Mouse (Mus musculus) central nervous system, embryonic 11.5 days (tissue): ENCODE results near the gene Rpf2. TPM values are rescaled to one million over a fixed set of nuclear protein-coding genes. Genes with fewer than 3 reads are reported as not detected.

ENCODE experiments used
- polyA plus RNA-seq: library from polyadenylated mRNA; depleted of rRNA; stranded (reverse); fragments of >200 nt; gene quantifications from 2 replicates; pipeline ENCODE4 v1.2.3, GENCODE M21; 2012; rRNA removed

Gene Rpf2
- 41.0 and 55.0 TPM in 2 replicates for polyA plus RNA-seq

GRCm38 (mm10) chr10:40246374-40247165 lies at the start of gene Rpf2:
Gene Rpf2 (minus strand): TSS chr10:40247036.

DNA sequence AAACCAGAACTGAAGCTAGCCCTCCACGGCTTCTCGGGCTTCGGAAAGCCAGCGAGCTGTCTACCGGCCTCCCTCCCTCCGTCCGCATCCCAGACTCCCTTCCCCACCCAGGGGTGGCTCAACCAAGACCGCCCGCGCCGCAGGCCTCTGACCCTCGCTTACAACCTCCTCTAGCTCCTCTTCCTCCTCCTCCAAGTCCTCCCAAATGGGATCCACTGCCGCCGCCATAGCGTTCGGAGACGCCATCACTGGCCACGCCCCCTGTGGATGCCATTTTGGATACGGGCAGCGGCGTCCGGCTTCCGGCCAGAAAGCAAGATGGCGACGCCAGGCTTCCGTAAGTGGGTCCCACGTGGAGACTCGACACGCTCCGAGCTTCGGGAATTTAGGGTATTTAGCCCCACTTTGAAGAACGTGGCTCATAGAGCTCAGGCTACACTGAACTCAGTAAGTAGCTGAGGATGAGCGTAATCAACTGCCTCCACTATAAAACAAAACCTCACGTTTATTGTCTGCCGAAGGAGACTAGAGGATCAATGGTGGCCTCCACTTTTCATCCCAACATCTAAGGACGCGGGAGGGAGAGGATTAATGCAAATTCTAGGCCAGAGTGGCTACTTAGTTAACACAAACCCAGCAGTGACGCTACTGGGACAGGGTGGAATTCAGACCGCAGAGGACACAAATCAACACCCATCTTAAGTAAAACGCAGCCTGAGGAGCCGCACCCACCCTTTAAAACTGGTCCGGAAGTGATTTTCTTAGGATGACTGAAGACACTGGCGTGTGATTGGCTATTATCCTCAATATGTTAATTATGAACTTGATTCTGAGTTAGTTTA lies 10.8 kb upstream of the Rpf2 start, which contains the start of gene Gtf3c6:
Gene Gtf3c6, minus strand, starts transcription at position 695 of the 842 bp plus-strand sequence.

Other genes starting within 250 kb of the Rpf2 start
- 0.05 and 0.08 TPM in 2 replicates for gene Mfsd4b1, start 221.8 kb downstream of the Rpf2 start, polyA plus RNA-seq
- 4.7 and 5.3 TPM in 2 replicates for gene Slc16a10, start 104.8 kb downstream of the Rpf2 start, polyA plus RNA-seq
- 103 and 104 TPM in 2 replicates for gene Gtf3c6, start 11.1 kb upstream of the Rpf2 start, polyA plus RNA-seq
- gene Amd1, start 55.1 kb upstream of the Rpf2 start, polyA plus RNA-seq, result 98.2 and 105 TPM in 2 replicates
- 11.8 and 17.5 TPM in 2 replicates for gene Cdk19, start 92.5 kb upstream of the Rpf2 start, polyA plus RNA-seq